Mouse (Mus musculus) adrenal gland, postnatal 25 days (tissue): ENCODE data around the gene Ntsr1. TPM values are rescaled to one million over a fixed set of nuclear protein-coding genes. Genes with fewer than 3 reads are reported as not detected.
A peak's percentile ranks its signal among the peaks of the same experiment; 100 is the strongest.

Experiments
- DNase-seq: peaks from one replicate; pipeline ENCODE4 v3.0.0; 2021; ENCODE audit warnings: mixed read lengths
- total RNA-seq: library from RNA; stranded (reverse); gene quantifications from 2 replicates; pipeline ENCODE4 v1.2.3, GENCODE M21; 2021

Gene Ntsr1
- total RNA-seq, 1 experiment from 2014 or later, result not detected

DNA sequence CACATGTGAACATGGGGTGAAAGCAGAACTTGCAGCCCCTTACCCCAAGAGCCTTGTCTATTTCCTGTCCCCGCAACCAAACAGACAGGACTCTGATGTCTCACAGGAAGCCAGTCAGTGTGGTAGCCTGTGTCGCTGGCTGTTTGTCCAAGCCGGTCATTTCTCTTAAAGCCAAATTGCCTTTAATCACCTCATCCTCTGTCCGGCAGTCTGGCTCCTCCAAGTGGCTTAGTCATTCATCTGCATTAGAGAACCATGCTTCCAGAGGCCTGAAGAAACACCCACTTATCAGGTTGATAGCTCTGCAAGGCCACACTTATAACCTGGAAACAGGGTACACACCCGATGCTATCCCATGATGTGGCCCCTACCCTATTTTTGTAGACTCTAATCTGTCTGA is 62.4 kb downstream of the Ntsr1 start:
- DNase-seq, result no peak

DNA sequence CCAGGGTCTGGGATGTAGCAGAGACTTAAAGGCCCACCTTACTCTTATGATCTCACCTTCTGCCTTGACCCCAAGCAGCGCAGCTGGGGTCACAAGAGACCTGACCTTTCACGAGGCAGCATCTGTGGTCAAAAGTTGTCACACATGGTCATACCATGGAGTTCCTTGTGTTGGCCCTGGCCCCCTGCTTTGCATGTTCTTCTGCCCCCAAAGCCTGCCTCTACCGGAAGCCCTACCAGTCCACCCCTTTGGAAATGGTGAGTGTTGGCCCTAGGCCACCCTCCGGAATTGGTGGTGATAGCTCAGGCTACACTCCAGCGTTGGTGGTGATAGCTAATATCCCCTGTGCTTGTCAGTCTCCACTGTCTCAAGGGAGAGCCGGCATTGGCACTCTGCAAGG is 63.5 kb downstream of the Ntsr1 start:
- no peak for DNase-seq

DNA sequence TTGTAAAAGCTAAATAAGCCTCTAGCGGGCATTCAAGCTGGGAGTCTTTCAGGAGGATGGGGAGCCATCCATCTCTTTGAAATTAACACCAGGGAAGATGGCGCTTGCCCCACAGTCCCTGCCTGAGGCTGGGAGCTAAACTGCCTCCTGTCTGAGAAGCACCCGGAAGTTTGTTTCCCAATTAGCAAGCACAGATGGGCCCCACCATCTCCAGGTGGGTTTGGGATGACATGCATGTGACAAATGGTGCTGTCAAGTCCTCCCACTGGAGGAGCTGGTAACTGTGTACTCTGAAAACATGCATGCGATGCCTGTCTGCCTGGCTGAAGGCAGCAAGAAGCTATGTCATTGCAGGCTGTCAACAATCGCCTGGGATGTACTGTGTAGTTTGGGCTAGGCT is 64.1 kb downstream of the Ntsr1 start:
- DNase-seq, result no peak

DNA sequence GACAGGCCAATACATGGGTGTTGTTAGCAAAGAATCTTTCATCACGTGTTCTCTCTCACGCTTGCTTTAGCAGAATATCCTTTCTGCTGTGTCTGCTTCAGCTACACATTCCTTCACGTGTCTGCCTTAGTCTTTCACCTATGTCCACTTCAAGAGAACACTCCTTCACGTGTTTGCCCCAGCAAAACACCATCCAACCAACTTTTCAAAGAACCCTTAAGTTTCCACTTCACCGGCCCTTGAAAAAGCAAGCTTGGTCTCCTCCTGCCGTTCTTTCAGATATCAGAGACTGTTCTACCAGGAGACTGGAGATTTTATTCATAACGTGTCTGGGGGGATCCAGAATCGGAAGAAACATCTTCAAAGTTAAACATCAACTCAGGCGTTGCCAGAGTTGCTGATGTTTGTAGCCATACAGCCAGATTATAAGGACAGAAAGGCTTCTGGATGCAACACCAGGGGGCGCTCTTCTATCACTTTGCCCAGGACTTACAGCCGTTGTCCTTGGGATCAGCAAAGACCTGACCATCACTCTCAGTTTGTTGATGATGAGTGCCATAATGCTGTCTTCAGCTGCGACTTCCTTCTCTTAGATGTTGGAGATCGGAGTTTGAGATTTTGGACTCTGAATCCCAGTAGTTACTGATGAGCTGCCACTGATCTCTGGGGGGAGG is 66.6 kb downstream of the Ntsr1 start:
- peak; percentile 62 for DNase-seq

DNA sequence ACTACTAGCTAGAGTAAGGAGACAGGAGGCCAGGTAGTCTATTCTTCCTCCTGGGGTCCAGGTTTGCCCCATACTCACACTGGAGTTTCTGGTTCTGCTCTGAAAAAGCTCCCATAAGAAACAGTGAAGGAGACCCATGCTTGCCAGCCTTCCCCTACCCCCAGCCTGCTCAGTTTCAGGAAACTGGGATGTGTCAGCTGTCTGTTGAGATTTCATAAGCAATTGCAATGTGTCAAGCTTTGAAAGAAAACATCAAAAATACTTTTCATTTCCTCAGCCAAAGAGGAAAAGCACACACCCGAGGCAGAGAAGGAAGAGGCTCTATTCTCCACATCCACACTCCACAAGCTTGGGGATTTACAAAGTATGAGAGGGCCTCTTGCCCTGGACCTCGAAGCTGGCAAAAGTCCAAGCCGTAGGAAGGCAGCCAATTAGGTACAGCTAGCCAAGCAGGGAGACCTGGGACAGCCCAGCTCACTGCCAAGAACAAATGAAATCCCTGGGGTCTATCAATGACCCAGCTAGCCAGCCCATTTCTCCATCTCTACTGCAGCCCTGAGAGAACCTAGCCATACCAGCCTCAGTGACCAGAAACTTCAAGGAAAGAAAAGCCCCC is 69.4 kb downstream of the Ntsr1 start:
- peak; percentile 53 for DNase-seq

DNA sequence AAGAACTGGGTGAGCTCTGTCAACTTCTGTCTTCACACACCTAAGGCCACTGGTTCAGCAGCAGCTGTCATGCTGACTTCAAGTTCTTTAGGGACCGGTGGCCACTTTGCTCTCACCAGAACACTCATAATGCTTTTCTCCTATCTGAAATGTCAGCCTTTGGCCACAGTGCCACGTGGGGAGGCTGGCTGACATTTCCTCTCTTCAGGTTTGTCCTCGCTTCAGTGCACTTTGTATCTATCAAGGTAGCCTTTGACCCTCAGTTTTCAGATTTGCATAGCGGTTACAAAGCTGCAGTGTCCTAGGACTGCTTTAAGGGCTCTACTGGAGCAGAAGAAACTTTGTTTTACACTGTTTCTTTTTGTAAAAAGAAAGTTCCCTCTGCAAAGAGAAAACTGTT is 76.7 kb downstream of the Ntsr1 start:
- DNase-seq, result no peak

DNA sequence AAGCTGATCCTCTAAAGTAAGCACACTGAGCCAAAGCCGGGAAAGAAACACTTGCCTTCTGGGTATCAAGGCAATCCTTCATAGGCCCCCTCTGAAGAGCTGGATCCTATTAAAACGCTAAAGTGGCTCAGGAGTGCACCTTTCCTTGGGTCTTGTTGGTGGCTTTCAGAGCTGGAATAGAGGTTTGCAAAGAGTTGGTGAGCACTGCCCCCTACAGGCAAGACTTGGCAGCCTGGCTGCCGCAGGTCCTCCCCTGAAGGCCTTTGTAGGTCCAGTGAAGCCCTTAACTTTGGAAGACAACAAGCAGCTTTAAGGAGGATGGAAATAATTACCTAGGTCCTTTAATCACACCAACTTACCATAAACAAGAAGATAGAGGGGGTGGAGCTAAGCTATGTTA is 78.9 kb downstream of the Ntsr1 start:
- DNase-seq, result peak; percentile 75

DNA sequence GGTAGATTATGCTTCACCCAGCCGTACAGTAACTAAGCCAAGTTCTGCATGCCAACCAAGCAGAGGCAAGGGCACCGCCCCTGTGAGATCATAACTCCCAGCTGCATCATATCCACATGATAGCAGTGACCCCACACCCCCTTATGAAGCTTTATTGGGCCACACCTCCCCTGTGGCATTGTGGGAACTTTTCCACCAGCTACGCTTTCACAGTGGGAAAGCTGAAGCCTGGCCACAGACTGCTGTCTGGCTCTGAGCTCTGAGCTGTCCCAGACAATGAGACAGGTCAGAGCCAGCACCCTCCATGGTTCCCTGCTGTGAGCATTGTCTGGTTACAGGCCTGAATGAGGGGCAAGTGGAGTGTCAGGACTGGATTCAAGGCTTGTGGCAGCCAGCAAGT is 81.2 kb downstream of the Ntsr1 start, which contains the start of gene Mrgbp:
TSS of gene Mrgbp (plus strand) at position 303 of the 400 bp plus-strand sequence.
- no peak for DNase-seq

DNA sequence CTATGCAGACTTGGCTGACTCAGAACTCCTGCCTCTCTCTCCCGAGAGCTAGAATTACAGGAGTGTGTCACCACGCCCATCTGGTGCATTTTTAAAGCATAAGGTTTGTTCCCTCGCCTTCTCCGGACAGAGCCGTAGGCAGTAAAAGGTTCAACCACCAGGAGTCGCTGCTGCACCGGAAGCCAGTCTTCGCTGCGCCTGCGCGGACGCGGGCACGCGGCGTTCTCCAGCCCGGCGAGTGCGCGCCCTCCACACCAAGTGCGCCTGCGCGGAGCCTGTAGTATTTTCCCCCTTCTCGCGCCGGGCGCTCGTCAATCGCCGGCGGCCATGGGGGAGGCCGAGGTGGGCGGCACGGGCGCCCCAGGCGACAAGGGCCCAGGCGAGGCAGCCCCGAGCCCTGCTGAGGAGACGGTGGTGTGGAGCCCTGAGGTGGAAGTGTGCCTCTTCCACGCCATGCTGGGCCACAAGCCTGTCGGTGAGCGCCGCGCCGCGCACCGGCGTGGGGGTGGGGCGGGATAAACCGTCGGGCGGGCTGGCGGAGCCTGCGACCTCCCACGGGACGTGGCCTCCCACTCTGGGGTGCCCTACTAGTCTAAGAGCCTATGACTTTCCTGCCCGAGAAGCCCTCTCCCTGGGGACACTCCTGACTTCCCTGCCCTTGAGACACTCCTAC is 82.8 kb downstream of the Ntsr1 start:
- DNase-seq, result peak; percentile 99

DNA sequence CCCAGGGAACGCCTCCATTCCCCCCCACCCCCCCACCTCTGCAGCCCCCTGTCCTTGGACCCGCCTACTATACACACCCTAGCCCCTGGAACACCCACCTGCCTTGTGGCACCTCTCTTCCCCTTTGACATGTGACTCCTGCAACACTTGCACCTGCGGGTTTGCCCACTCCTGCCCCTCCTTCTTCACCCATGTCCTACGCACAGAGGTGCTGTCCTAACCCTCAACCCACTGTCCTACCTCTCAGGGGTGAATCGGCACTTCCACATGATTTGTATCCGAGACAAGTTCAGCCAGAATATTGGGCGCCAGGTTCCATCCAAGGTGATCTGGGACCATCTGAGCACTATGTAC is 83.4 kb downstream of the Ntsr1 start:
- no peak for DNase-seq

DNA sequence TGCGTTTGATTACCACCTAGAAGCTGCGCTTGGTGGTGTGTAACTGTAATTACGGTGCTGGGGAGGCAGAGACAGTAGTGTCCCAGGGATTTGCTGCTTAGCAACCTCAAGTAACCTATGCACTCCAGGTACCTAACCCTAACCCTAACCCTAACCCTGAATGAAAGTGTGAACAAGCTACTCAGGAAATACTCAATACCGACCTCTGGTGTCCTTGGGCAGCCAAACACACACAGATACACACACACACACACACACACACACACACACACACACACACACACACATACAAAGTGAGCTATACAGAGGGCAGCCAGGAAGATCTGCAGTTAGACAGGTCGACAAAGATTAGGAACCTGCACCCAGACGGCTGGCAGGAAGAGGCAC is 89.0 kb downstream of the Ntsr1 start:
- DNase-seq, result no peak

DNA sequence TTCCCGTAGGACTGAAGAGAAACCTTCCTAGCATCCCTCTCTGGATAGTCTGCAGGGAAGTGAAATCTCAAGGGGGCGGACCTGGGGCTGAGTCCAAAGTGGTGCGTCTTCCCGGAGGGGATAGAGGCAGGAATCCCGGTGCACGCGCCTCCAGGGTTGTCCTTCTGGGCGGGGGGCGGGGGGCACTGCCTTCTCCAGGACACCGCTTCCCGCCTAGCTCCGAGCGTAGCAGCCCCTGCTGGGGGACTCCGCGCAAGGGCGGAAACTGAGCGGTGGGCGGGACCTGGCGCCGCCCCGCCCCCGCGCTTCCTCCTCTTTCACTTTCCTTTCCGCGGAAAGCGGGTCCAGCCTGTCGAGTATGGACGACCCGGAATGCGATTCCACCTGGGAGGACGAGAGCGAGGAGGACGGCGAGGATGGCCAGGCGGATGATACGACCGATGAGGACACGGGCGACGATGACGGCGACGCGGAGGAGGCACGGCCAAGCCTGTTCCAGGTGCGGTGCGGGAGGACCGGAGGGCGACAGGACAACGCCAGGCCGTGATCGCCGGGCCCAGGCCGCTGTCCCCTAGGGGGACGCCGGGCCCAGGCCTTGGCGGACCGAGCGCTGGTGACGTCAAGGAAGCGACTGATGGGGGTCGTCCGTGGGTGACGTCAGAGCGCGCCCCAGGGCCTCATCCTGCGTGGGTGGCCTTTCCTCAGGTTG is 89.5 kb downstream of the Ntsr1 start, which contains the start of gene Ogfr:
TSS of gene Ogfr (plus strand) at position 123 of the 709 bp plus-strand sequence.
- DNase-seq, result peak; percentile 85

Other genes starting within 250 kb of the Ntsr1 start
- gene Rps21, start 242.6 kb upstream of the Ntsr1 start, total RNA-seq, result 728 and 789 TPM in 2 replicates
- gene Cables2, start 226.5 kb upstream of the Ntsr1 start, total RNA-seq, result 16.1 and 19.6 TPM in 2 replicates
- not detected in 2 replicates for gene Rbbp8nl, start 210.1 kb upstream of the Ntsr1 start, total RNA-seq
- gene Gata5, start 165.3 kb upstream of the Ntsr1 start, total RNA-seq, result 0.29 TPM in 1 of 2 replicates, not detected in the other
- 1.5 and 3.9 TPM in 2 replicates for gene Slco4a1, start 43.7 kb upstream of the Ntsr1 start, total RNA-seq
- gene Mrgbp, start 81.3 kb downstream of the Ntsr1 start, total RNA-seq, result 17.7 and 22.3 TPM in 2 replicates
- gene Ogfr, start 89.3 kb downstream of the Ntsr1 start, total RNA-seq, result 44.2 and 53.5 TPM in 2 replicates
- gene Col9a3, start 97.8 kb downstream of the Ntsr1 start, total RNA-seq, result 0.70 and 1.0 TPM in 2 replicates
- not detected in 2 replicates for gene Tcfl5, start 142.7 kb downstream of the Ntsr1 start, total RNA-seq
- 49.8 and 53.0 TPM in 2 replicates for gene Dido1, start 210.0 kb downstream of the Ntsr1 start, total RNA-seq
- 63.0 and 72.3 TPM in 2 replicates for gene Gid8, start 210.1 kb downstream of the Ntsr1 start, total RNA-seq
- 1.1 and 2.2 TPM in 2 replicates for gene Slc17a9, start 225.3 kb downstream of the Ntsr1 start, total RNA-seq